Mouse (Mus musculus): ENCODE measurements around the gene Rab44. TPM values are rescaled to one million over a fixed set of nuclear protein-coding genes. Genes with fewer than 3 reads are reported as not detected.

Gene Rab44
- polyA plus RNA-seq, 2 experiments = 3.7 to 12.8 TPM

- ATAC-seq (ENCODE audit: insufficient read depth) (no peak), DNase-seq (ENCODE audit: low read depth in 3 of 3, low spot score in 3 of 3) (no peak)
- H3K9me3 ChIP-seq (ENCODE audit: control insufficient read depth, low read length) = no peaks in the 10 kb centered on the region
- 0 out of 4 replicates have a peak overlapping the region, but pooled peaks of 1 of the 2 experiments have one; percentile 10 for H3K4me3 ChIP-seq (ENCODE audit: insufficient read depth in 1 of 2, low read depth in 2 of 2, low read length in 2 of 2)
- H3K4me1 ChIP-seq (replicated peaks; ENCODE audit: control insufficient read depth in 2 of 2, insufficient read depth in 2 of 2, low read length in 1 of 2) = peaks cover 0 to 2% of the 10 kb centered on the region in 2 experiments; a peak in 1 of 4 replicates
- no peak overlapping the region for H3K27ac ChIP-seq
- no peak overlapping the region for H3K9ac ChIP-seq (replicated peaks)
- no peaks in the 10 kb centered on the region for H3K36me3 ChIP-seq (replicated peaks; ENCODE audit: control insufficient read depth, insufficient read depth, low read depth)
- no peaks in the 10 kb centered on the region for H3K27me3 ChIP-seq (ENCODE audit: control insufficient read depth, insufficient read depth, low read length)
- 0 out of 2 replicates have a peak overlapping the region, but pooled peaks have one; percentile 24 for H3K4me2 ChIP-seq (ENCODE audit: low read depth)
- TF ChIP-seq EP300 (IDR thresholded peaks at IDR 0.05; ENCODE audit: low read depth) = no peak
- no peak for TF ChIP-seq CTCF (IDR thresholded peaks at IDR 0.05; ENCODE audit: low read depth)
- 50% methylated on average over 12 of the region's 12 CpGs for WGBS (ENCODE audit: insufficient replicate concordance)
Measured at GRCm38 (mm10) chr17:29116023-29116422, 2.1 kb downstream of the Rab44 start.

- Histone ChIP-seq H3K9me3 (ENCODE audit: control insufficient read depth, low read length) (no peaks in the 10 kb centered on the region), H3K4me3 (ENCODE audit: insufficient read depth in 1 of 2, low read depth in 2 of 2, low read length in 2 of 2) (no peak overlapping the region), H3K4me2 (ENCODE audit: low read depth) (no peak overlapping the region), H3K36me3 (replicated peaks; ENCODE audit: control insufficient read depth, insufficient read depth, low read depth) (no peaks in the 10 kb centered on the region), H3K27me3 (ENCODE audit: control insufficient read depth, insufficient read depth, low read length) (no peaks in the 10 kb centered on the region), H3K27ac (no peak overlapping the region), H3K4me1 (replicated peaks; ENCODE audit: control insufficient read depth in 2 of 2, insufficient read depth in 2 of 2, low read length in 1 of 2) (no peaks in the 10 kb centered on the region; a peak in 1 of 4 replicates), H3K9ac (replicated peaks) (no peak overlapping the region)
- no peak for ATAC-seq (ENCODE audit: insufficient read depth)
- DNase-seq (ENCODE audit: low read depth in 3 of 3, low spot score in 3 of 3) = no peak
- 35% methylated on average over 8 of the region's 8 CpGs for WGBS (ENCODE audit: insufficient replicate concordance)
- TF ChIP-seq CTCF (IDR thresholded peaks at IDR 0.05; ENCODE audit: low read depth) (no peak), EP300 (IDR thresholded peaks at IDR 0.05; ENCODE audit: low read depth) (no peak)
Measured at GRCm38 (mm10) chr17:29117006-29117648, 3.2 kb downstream of the Rab44 start.

- 64% methylated on average over 5 of the region's 5 CpGs for WGBS (ENCODE audit: insufficient replicate concordance)
- no peak overlapping the region for H3K4me3 ChIP-seq (ENCODE audit: insufficient read depth in 1 of 2, low read depth in 2 of 2, low read length in 2 of 2)
- DNase-seq (ENCODE audit: low read depth in 3 of 3, low spot score in 3 of 3) (no peak), ATAC-seq (ENCODE audit: insufficient read depth) (no peak)
- TF ChIP-seq EP300 (IDR thresholded peaks at IDR 0.05; ENCODE audit: low read depth) (no peak), CTCF (IDR thresholded peaks at IDR 0.05; ENCODE audit: low read depth) (no peak)
- H3K36me3 ChIP-seq (replicated peaks; ENCODE audit: control insufficient read depth, insufficient read depth, low read depth) = no peaks in the 10 kb centered on the region
- H3K4me1 ChIP-seq (replicated peaks; ENCODE audit: control insufficient read depth in 2 of 2, insufficient read depth in 2 of 2, low read length in 1 of 2) = no peaks in the 10 kb centered on the region; a peak in 2 of 4 replicates
- no peaks in the 10 kb centered on the region for H3K27me3 ChIP-seq (ENCODE audit: control insufficient read depth, insufficient read depth, low read length)
- H3K27ac ChIP-seq = no peak overlapping the region
- H3K4me2 ChIP-seq (ENCODE audit: low read depth) = no peak overlapping the region
- no peaks in the 10 kb centered on the region for H3K9me3 ChIP-seq (ENCODE audit: control insufficient read depth, low read length)
- H3K9ac ChIP-seq (replicated peaks) = no peak overlapping the region
Measured at GRCm38 (mm10) chr17:29118057-29118456, 4.1 kb downstream of the Rab44 start.

DNA sequence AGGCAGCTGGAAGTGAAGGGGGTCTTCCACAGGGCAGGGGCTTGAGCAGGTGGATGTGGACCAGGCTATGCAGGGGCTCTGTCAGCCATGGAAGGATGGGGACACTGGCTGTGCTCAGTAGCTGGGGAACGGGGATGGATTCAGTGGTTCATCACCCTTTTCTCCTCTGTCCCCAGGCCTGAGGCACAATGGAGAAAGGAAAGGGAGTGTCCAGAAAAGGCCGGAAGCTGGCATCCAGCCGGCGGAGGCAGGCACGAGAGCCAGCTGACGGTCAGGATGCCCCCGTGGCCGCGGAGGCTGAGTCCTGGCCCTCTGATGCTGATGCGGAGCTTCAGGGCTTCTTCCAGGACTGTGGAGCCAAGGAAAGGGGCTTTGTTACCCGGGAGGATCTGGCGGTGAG lies 6.7 kb downstream of the Rab44 start:
- Histone ChIP-seq H3K27me3 (ENCODE audit: control insufficient read depth, insufficient read depth, low read length) (no peaks in the 10 kb centered on the region), H3K27ac (no peak overlapping the region), H3K4me2 (ENCODE audit: low read depth) (no peak overlapping the region), H3K9ac (replicated peaks) (no peak overlapping the region), H3K36me3 (replicated peaks; ENCODE audit: control insufficient read depth, insufficient read depth, low read depth) (no peaks in the 10 kb centered on the region), H3K4me3 (ENCODE audit: insufficient read depth in 1 of 2, low read depth in 2 of 2, low read length in 2 of 2) (no peak overlapping the region), H3K4me1 (replicated peaks; ENCODE audit: control insufficient read depth in 2 of 2, insufficient read depth in 2 of 2, low read length in 1 of 2) (peaks cover 0 to 2% of the 10 kb centered on the region in 2 experiments; a peak in 1 of 4 replicates), H3K9me3 (ENCODE audit: control insufficient read depth, low read length) (no peaks in the 10 kb centered on the region)
- TF ChIP-seq EP300 (IDR thresholded peaks at IDR 0.05; ENCODE audit: low read depth) (no peak), CTCF (IDR thresholded peaks at IDR 0.05; ENCODE audit: low read depth) (no peak)
- 66% methylated on average over 12 of the region's 12 CpGs for WGBS (ENCODE audit: insufficient replicate concordance)
- DNase-seq (ENCODE audit: low read depth in 3 of 3, low spot score in 3 of 3) = no peak
- ATAC-seq (ENCODE audit: insufficient read depth) = no peak

DNA sequence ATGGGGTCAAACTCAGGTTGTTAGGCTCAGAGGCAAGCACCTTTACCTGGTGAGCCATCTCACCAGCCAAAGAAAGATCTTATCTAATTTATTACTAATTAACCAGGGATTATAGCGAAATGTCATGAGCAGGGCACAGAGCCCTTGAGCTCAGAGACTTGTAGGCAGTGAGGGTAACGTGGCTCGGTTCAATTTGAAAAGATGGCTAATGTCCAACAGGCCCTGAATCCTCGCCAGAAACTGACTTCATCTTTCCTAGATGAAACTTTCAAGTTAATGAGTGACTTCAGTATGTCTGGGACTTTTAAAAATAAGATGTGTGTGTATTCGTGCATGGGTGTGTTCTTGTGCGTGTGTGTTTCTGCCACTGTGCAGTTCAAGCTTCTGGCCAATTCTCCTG lies 8.9 kb downstream of the Rab44 start:
- 62% methylated on average over 6 of the region's 6 CpGs for WGBS (ENCODE audit: insufficient replicate concordance)
- Histone ChIP-seq H3K27ac (no peak overlapping the region), H3K4me1 (replicated peaks; ENCODE audit: control insufficient read depth in 2 of 2, insufficient read depth in 2 of 2, low read length in 1 of 2) (peaks cover 0 to 2% of the 10 kb centered on the region in 2 experiments; a peak in 1 of 4 replicates), H3K9ac (replicated peaks) (no peak overlapping the region), H3K4me3 (ENCODE audit: insufficient read depth in 1 of 2, low read depth in 2 of 2, low read length in 2 of 2) (no peak overlapping the region), H3K36me3 (replicated peaks; ENCODE audit: control insufficient read depth, insufficient read depth, low read depth) (no peaks in the 10 kb centered on the region), H3K4me2 (ENCODE audit: low read depth) (no peak overlapping the region), H3K27me3 (ENCODE audit: control insufficient read depth, insufficient read depth, low read length) (no peaks in the 10 kb centered on the region), H3K9me3 (ENCODE audit: control insufficient read depth, low read length) (no peaks in the 10 kb centered on the region)
- TF ChIP-seq CTCF (IDR thresholded peaks at IDR 0.05; ENCODE audit: low read depth) = no peak
- TF ChIP-seq EP300 (IDR thresholded peaks at IDR 0.05; ENCODE audit: low read depth) = no peak
- DNase-seq (ENCODE audit: low read depth in 3 of 3, low spot score in 3 of 3) = no peak
- no peak for ATAC-seq (ENCODE audit: insufficient read depth)
